Mouse (Mus musculus) hindbrain, embryonic 16.5 days (tissue): ENCODE measurements around the gene Lrrc55. TPM values are rescaled to one million over a fixed set of nuclear protein-coding genes. Genes with fewer than 3 reads are reported as not detected.
"Not testable (repeated sequence)": the region's sequence is repeated elsewhere in the genome, so short reads cannot be mapped to it uniquely, and the experiment has no call there.

Experiments used
- ATAC-seq: fragments of 200-750 bp; cut with Nextera tagmentation; 2 replicates; pipeline ENCODE4 v1.8.0; 2017; ENCODE audit warnings: moderate TSS enrichment, moderate library complexity
- H3K27ac ChIP-seq: fragments of 300-500 bp; sonication (generic); 2 replicates; pipeline ENCODE4 v1.5.1; 2014; ENCODE audit warnings: low read depth, mild to moderate bottlenecking, control low read depth, low read length, moderate library complexity
- H3K27me3 ChIP-seq: fragments of 300-500 bp; sonication (generic); replicated peaks from 2 replicates; pipeline ENCODE4 v1.6.1; 2014; ENCODE audit warnings: low read length; ENCODE audit not compliant: control insufficient read depth, insufficient read depth
- H3K36me3 ChIP-seq: fragments of 300-500 bp; sonication (generic); 2 replicates; pipeline ENCODE4 v1.6.1; 2014; ENCODE audit warnings: mild to moderate bottlenecking, low read length, moderate library complexity, mixed read lengths; ENCODE audit not compliant: control insufficient read depth, insufficient read depth
- H3K4me1 ChIP-seq: fragments of 300-500 bp; sonication (generic); 2 replicates; pipeline ENCODE4 v1.6.1; 2014; ENCODE audit warnings: low read depth, low read length; ENCODE audit not compliant: control insufficient read depth, insufficient read depth
- H3K4me2 ChIP-seq: fragments of 300-500 bp; sonication (generic); 2 replicates; pipeline ENCODE4 v1.6.1; 2014; ENCODE audit warnings: mild to moderate bottlenecking, low read length, control low read depth, moderate library complexity
- H3K4me3 ChIP-seq: fragments of 300-500 bp; sonication (generic); 2 replicates; pipeline ENCODE4 v1.5.1; 2014; ENCODE audit warnings: mild to moderate bottlenecking, low read length, control low read depth, moderate library complexity
- H3K9ac ChIP-seq: fragments of 300-500 bp; sonication (generic); 2 replicates; pipeline ENCODE4 v1.6.1; 2014; ENCODE audit warnings: low read depth, mild to moderate bottlenecking, control low read depth, low read length, moderate library complexity
- H3K9me3 ChIP-seq: fragments of 300-500 bp; sonication (generic); 2 replicates; pipeline ENCODE4 v1.6.1; 2014; ENCODE audit warnings: mild to moderate bottlenecking, low read length, moderate library complexity; ENCODE audit not compliant: control insufficient read depth
- WGBS: fragments of 180-500 bp; shearing (Covaris S2); extraction: QIAGEN DNeasy Blood & Tissue Kit; methylation state at CpG from one replicate; pipeline ENCODE4 v1.1.7; 2014; 5-methylcytosine and 5-hydroxymethylcytosine counted together
- polyA plus RNA-seq: library from polyadenylated mRNA; unstranded; fragments of >200 nt; fragmentation: Nextera tagmentation; extraction: Ambion mirVana; gene quantifications from 2 replicates; pipeline ENCODE4 v1.2.1, GENCODE M21; 2015

Gene Lrrc55
- 12.7 and 13.2 TPM in 2 replicates for polyA plus RNA-seq

- peak within 1 kb of the TSS; percentile 79 for H3K27ac ChIP-seq
- peak within 1 kb of the TSS; percentile 69 for H3K9ac ChIP-seq
- H3K27me3 ChIP-seq: no peaks in the 10 kb centered on the region
- peaks cover 6% of the 10 kb centered on the region; the same call in 1 of the 2 replicates for H3K4me1 ChIP-seq
- no peak for ATAC-seq
- no peaks in the 10 kb centered on the region for H3K9me3 ChIP-seq
- H3K4me3 ChIP-seq: peak within 1 kb of the TSS; percentile 52
- WGBS: 93% methylated on average over 1 of the region's 1 CpGs
- H3K36me3 ChIP-seq: no peaks in the 10 kb centered on the region
- H3K4me2 ChIP-seq: peak within 1 kb of the TSS; percentile 72
Measured at GRCm38 (mm10) chr2:85196901-85197300, at the start of gene Lrrc55. Gene Lrrc55, minus strand, starts transcription at chr2:85197197.

- ATAC-seq: peak; percentile 86
- no peaks in the 10 kb centered on the region for H3K27me3 ChIP-seq
- H3K9ac ChIP-seq: no peak overlapping the region
- WGBS: 5% methylated on average over 4 of the region's 4 CpGs
- no peak overlapping the region for H3K4me3 ChIP-seq
- no peaks in the 10 kb centered on the region for H3K4me1 ChIP-seq
- H3K36me3 ChIP-seq: no peaks in the 10 kb centered on the region
- no peak overlapping the region for H3K27ac ChIP-seq
- no peaks in the 10 kb centered on the region for H3K9me3 ChIP-seq
- H3K4me2 ChIP-seq: no peak overlapping the region
Measured at GRCm38 (mm10) chr2:85246506-85247082, 49.6 kb upstream of the Lrrc55 start.

- H3K4me2 ChIP-seq: no peak overlapping the region
- H3K36me3 ChIP-seq: no peaks in the 10 kb centered on the region
- H3K4me3 ChIP-seq: no peak overlapping the region
- no peak overlapping the region for H3K27ac ChIP-seq
- ATAC-seq: no peak
- H3K9ac ChIP-seq: no peak overlapping the region
- no peaks in the 10 kb centered on the region for H3K4me1 ChIP-seq
- H3K27me3 ChIP-seq: no peaks in the 10 kb centered on the region
- 78% methylated on average over 5 of the region's 5 CpGs for WGBS
- no peaks in the 10 kb centered on the region for H3K9me3 ChIP-seq
Measured at GRCm38 (mm10) chr2:85245737-85246136, 48.7 kb upstream of the Lrrc55 start.

GRCm38 (mm10) chr2:85238068-85238667, 41.2 kb upstream of the Lrrc55 start:
- Histone ChIP-seq H3K27me3 (no peaks in the 10 kb centered on the region), H3K9me3 (no peaks in the 10 kb centered on the region), H3K4me3 (no peak overlapping the region), H3K9ac (no peak overlapping the region), H3K4me2 (no peak overlapping the region), H3K4me1 (no peaks in the 10 kb centered on the region), H3K27ac (no peak overlapping the region), H3K36me3 (no peaks in the 10 kb centered on the region)
- WGBS: 61% methylated on average over 4 of the region's 4 CpGs
- ATAC-seq: peak; percentile 60

GRCm38 (mm10) chr2:85237231-85237630, 40.2 kb upstream of the Lrrc55 start:
- not testable (repeated sequence) for H3K9ac ChIP-seq, H3K27ac ChIP-seq, H3K36me3 ChIP-seq, H3K4me3 ChIP-seq, H3K27me3 ChIP-seq, H3K4me1 ChIP-seq, ATAC-seq, H3K9me3 ChIP-seq, H3K4me2 ChIP-seq
- WGBS: 88% methylated on average over 2 of the region's 2 CpGs

GRCm38 (mm10) chr2:85230771-85231511, 33.9 kb upstream of the Lrrc55 start:
- ATAC-seq: no peak
- 81% methylated on average over 4 of the region's 4 CpGs for WGBS
- H3K4me1 ChIP-seq: no peaks in the 10 kb centered on the region

GRCm38 (mm10) chr2:85229606-85230005, 32.6 kb upstream of the Lrrc55 start:
- no peak overlapping the region for H3K4me3 ChIP-seq
- H3K27ac ChIP-seq: no peak overlapping the region
- no peak overlapping the region for H3K9ac ChIP-seq
- H3K36me3 ChIP-seq: no peaks in the 10 kb centered on the region
- no peak overlapping the region for H3K4me2 ChIP-seq
- H3K4me1 ChIP-seq: no peaks in the 10 kb centered on the region
- H3K9me3 ChIP-seq: no peaks in the 10 kb centered on the region
- 62% methylated on average over 3 of the region's 3 CpGs for WGBS
- H3K27me3 ChIP-seq: no peaks in the 10 kb centered on the region
- no peak for ATAC-seq

More at GRCm38 (mm10) chr2:85230771-85231511, 33.9 kb upstream of the Lrrc55 start:
- Histone ChIP-seq H3K27me3 (no peaks in the 10 kb centered on the region), H3K9ac (no peak overlapping the region), H3K9me3 (no peaks in the 10 kb centered on the region), H3K4me2 (no peak overlapping the region), H3K4me3 (no peak overlapping the region), H3K27ac (no peak overlapping the region), H3K36me3 (no peaks in the 10 kb centered on the region)

- no peak overlapping the region for H3K4me2 ChIP-seq
- H3K4me3 ChIP-seq: no peak overlapping the region
- H3K9me3 ChIP-seq: no peaks in the 10 kb centered on the region
- H3K27me3 ChIP-seq: no peaks in the 10 kb centered on the region
- no peak overlapping the region for H3K27ac ChIP-seq
- 71% methylated on average over 3 of the region's 3 CpGs for WGBS
- no peaks in the 10 kb centered on the region; the same call in 1 of the 2 replicates for H3K4me1 ChIP-seq
- no peaks in the 10 kb centered on the region for H3K36me3 ChIP-seq
- H3K9ac ChIP-seq: no peak overlapping the region
- ATAC-seq: peak; percentile 44; the same call in 1 of the 2 replicates
Measured at GRCm38 (mm10) chr2:85227816-85228335, 30.9 kb upstream of the Lrrc55 start.
